Comparison of ENCODE assay signal across 10 mouse cellular contexts in the genomic region with DNA sequence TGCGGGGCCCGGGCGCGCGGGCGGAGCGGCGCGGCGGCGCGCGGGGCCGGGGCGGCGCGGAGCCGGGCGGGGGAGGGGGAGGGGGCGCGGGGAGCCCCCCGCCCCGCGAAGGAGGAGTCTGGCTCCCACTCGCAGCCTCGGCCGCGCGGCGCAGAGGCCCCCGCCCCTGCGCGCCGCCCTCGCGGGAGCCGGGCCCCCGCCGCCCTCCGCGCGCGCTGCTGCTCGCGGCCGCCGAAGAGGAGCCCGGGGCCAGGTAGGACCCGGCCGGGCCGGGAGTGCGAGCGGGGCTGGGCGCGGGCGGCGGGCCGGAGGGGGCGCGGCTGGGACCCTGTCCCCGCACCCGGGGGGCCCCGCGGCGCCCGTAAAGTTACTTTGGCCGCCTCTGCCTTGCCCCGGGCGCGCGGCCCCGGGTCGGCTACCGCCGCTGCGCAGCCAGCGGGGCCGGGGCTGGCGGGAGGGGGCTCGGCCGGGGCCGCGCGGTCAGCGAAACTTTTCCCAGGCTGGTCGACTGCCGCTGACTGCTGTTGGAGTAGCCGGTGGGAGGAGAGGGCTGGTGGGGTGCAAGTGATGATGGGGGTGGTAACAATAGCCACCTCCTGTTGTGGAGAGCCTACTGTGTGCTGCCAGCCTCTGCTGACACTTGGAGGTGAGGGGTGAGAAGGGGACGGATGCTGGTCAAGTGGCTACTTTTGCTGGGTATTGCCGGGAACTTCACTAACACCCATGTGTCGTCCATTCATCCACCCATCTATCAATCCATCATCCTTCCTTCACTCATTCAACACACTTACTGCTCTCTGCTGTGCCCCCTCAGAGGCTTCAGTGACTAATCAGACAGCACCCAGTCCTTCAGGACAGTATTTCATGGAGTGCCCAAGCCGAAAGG. TPM values are rescaled to one million over a fixed set of nuclear protein-coding genes. Genes with fewer than 3 reads are reported as not detected.
DNase-seq lines count a peak whose midpoint lies in the region; ATAC-seq and TF ChIP-seq lines count a peak whose summit lies in the region.
"Had no signal": no experiment of that assay in that cellular context is flagged by ENCODE, and none has a peak within 500 bp of the region (broad histone marks: within the 10 kb centered on the region; RNA-seq: fewer than 3 reads in every experiment).

No protein-coding gene starts in this region.

- peak overlapping the region; percentile 59 for H3K9ac ChIP-seq in heart, embryonic 12.5 days
- peak overlapping the region; percentile 79 for H3K9ac ChIP-seq in hindbrain, embryonic 13.5 days
- H3K9ac ChIP-seq in midbrain, embryonic 13.5 days (replicated peaks) = peak overlapping the region; percentile 75

- no peak overlapping the region for H3K27ac ChIP-seq in heart, embryonic 12.5 days (ENCODE audit: poor library complexity, severe bottlenecking)
- no peak overlapping the region for H3K27ac ChIP-seq in hindbrain, embryonic 13.5 days
- no peak overlapping the region for H3K27ac ChIP-seq in midbrain, embryonic 13.5 days

- no peak for TF ChIP-seq POLR2A in brain, embryonic 14.5 days (IDR thresholded peaks at IDR 0.05; ENCODE audit: borderline replicate concordance, extremely low read depth, insufficient read depth, insufficient read length, poor library complexity, severe bottlenecking)

- DNase-seq in heart, adult 11 months = no peak
- DNase-seq in brain, embryonic 14.5 days (ENCODE audit: low read depth) = peak; percentile 67
- DNase-seq in spleen, postnatal 14 days (ENCODE audit: low spot score in 2 of 2) = no peak
- no peak for DNase-seq in thymus, postnatal 4 days
- DNase-seq: B cell, adult 2 months had no signal

- no peak for TF ChIP-seq CTCF in brain, embryonic 14.5 days (IDR thresholded peaks at IDR 0.05; ENCODE audit: borderline replicate concordance, extremely low read depth, insufficient read depth, insufficient read length)

- H3K9me3 ChIP-seq in heart, embryonic 12.5 days (replicated peaks) = no peaks in the 10 kb centered on the region
- no peaks in the 10 kb centered on the region for H3K9me3 ChIP-seq in hindbrain, embryonic 13.5 days
- no peaks in the 10 kb centered on the region for H3K9me3 ChIP-seq in midbrain, embryonic 13.5 days

- peak overlapping the region; percentile 62 for H3K4me3 ChIP-seq in heart, embryonic 12.5 days
- peak overlapping the region; percentile 63 for H3K4me3 ChIP-seq in hindbrain, embryonic 13.5 days
- peak overlapping the region; percentile 63 for H3K4me3 ChIP-seq in midbrain, embryonic 13.5 days (replicated peaks)

- H3K4me1 ChIP-seq in heart, embryonic 12.5 days (replicated peaks) = peaks cover 3% of the 10 kb centered on the region; the same call in 1 of the 2 replicates
- peaks cover 17% of the 10 kb centered on the region for H3K4me1 ChIP-seq in hindbrain, embryonic 13.5 days (replicated peaks)
- peaks cover 19% of the 10 kb centered on the region for H3K4me1 ChIP-seq in midbrain, embryonic 13.5 days (replicated peaks)

- no peaks in the 10 kb centered on the region for H3K36me3 ChIP-seq in heart, embryonic 12.5 days
- no peaks in the 10 kb centered on the region for H3K36me3 ChIP-seq in hindbrain, embryonic 13.5 days
- H3K36me3 ChIP-seq in midbrain, embryonic 13.5 days = no peaks in the 10 kb centered on the region

- peaks cover 91% of the 10 kb centered on the region for H3K27me3 ChIP-seq in heart, embryonic 12.5 days (replicated peaks)
- H3K27me3 ChIP-seq in hindbrain, embryonic 13.5 days = peaks cover 62% of the 10 kb centered on the region
- peaks cover 53% of the 10 kb centered on the region for H3K27me3 ChIP-seq in midbrain, embryonic 13.5 days

- 18% methylated on average over 50 of the region's 92 CpGs for WGBS in heart, embryonic 12.5 days
- WGBS in hindbrain, embryonic 13.5 days = 2% methylated on average over 44 of the region's 92 CpGs
- WGBS in midbrain, embryonic 13.5 days = 5% methylated on average over 36 of the region's 92 CpGs

- ATAC-seq in heart, embryonic 12.5 days (ENCODE audit: insufficient number of reproducible peaks, low FRiP score) = no peak
- ATAC-seq in hindbrain, embryonic 13.5 days (ENCODE audit: low FRiP score) = peak; percentile 36; the same call in 1 of the 2 replicates
- ATAC-seq in midbrain, embryonic 13.5 days = peak; percentile 74
- ATAC-seq in megakaryocyte-erythroid progenitor cell, adult 5-6 weeks (replicated peaks; ENCODE audit: low FRiP score, low TSS enrichment, poor library complexity, severe bottlenecking) = no peak

- H3K4me2 ChIP-seq in heart, embryonic 12.5 days = peak overlapping the region; percentile 96
- H3K4me2 ChIP-seq in hindbrain, embryonic 13.5 days = peak overlapping the region; percentile 89
- H3K4me2 ChIP-seq in midbrain, embryonic 13.5 days (replicated peaks) = peak overlapping the region; percentile 92

RNA-seq across cellular contexts. Expression of gene Mpped1, which starts 0.8 kb away (rescaled TPM):
- 0.10 TPM in 2 replicates for polyA plus RNA-seq in heart, embryonic 12.5 days (2016; fragmentation: Nextera tagmentation; extraction: Ambion mirVana)
- 51.5 and 124 TPM in 2 replicates for polyA plus RNA-seq in brain, embryonic 14.5 days (2012; rRNA removed)
- 11.3 and 11.7 TPM in 2 replicates for polyA plus RNA-seq in hindbrain, embryonic 13.5 days (2015; fragmentation: Nextera tagmentation; extraction: Ambion mirVana)
- 10.0 and 18.2 TPM in 2 replicates for polyA plus RNA-seq in midbrain, embryonic 13.5 days (2015; fragmentation: Nextera tagmentation; extraction: Ambion mirVana)
- total RNA-seq in megakaryocyte-erythroid progenitor cell, adult 5-6 weeks (2014; fragmentation: Nextera tagmentation) = not detected in 2 replicates
- total RNA-seq in megakaryocyte-erythroid progenitor cell, adult 5-6 weeks (2017) = not detected in 2 replicates
- total RNA-seq: neutrophil, adult 5-6 weeks had no signal

RNA-seq across cellular contexts. Expression of gene Scube1, which starts 55.3 kb away (rescaled TPM):
- polyA plus RNA-seq in heart, embryonic 12.5 days (2016; fragmentation: Nextera tagmentation; extraction: Ambion mirVana) = 16.3 and 16.6 TPM in 2 replicates
- 15.1 and 24.7 TPM in 2 replicates for polyA plus RNA-seq in brain, embryonic 14.5 days (2012; rRNA removed)
- polyA plus RNA-seq in hindbrain, embryonic 13.5 days (2015; fragmentation: Nextera tagmentation; extraction: Ambion mirVana) = 13.5 and 16.5 TPM in 2 replicates
- polyA plus RNA-seq in midbrain, embryonic 13.5 days (2015; fragmentation: Nextera tagmentation; extraction: Ambion mirVana) = 15.5 and 16.7 TPM in 2 replicates
- total RNA-seq in megakaryocyte-erythroid progenitor cell, adult 5-6 weeks (2014; fragmentation: Nextera tagmentation) = 0.07 TPM in 1 of 2 replicates, not detected in the other
- not detected in 2 replicates for total RNA-seq in megakaryocyte-erythroid progenitor cell, adult 5-6 weeks (2017)
- total RNA-seq: neutrophil, adult 5-6 weeks had no signal

Comparison
In these comparisons a context has a peak if more than half of its experiments do, and no peak if none do; other contexts are left out.
1. ATAC-seq: peak in hindbrain, embryonic 13.5 days (single experiment) and midbrain, embryonic 13.5 days (single experiment); none in heart, embryonic 12.5 days (single experiment) and megakaryocyte-erythroid progenitor cell, adult 5-6 weeks (single experiment).
2. RNA of gene Mpped1, which starts 0.8 kb away (polyA plus RNA-seq): 51.5 to 124 TPM in brain, embryonic 14.5 days, 10.0 to 18.2 TPM in midbrain, embryonic 13.5 days and 11.3 to 11.7 TPM in hindbrain, embryonic 13.5 days; 0.10 TPM in heart, embryonic 12.5 days; every median in the first group is over 10 times any median in the second.
3. Peak in every context shown above with its lines, with median percentiles within 50 percentile points of each other: H3K4me2 ChIP-seq, H3K4me3 ChIP-seq and H3K9ac ChIP-seq.